Mouse (Mus musculus): ENCODE measurements around the gene Zbtb33.
A peak's percentile ranks its signal among the peaks of the same experiment; 100 is the strongest.

GRCm38 (mm10) chrX:38159097-38159496 lies 30.5 kb upstream of the Zbtb33 start:
- TF ChIP-seq CTCF (IDR thresholded peaks at IDR 0.05) (peak; percentile 41), POLR2A (IDR thresholded peaks at IDR 0.05; ENCODE audit: insufficient read depth, low read depth, low read length) (no peak)

Data from heart, adult 2 months (tissue).